Comparison of ENCODE assay signal across 7 mouse cellular contexts in genomic region chr2:75609150-75609946, GRCm38 (mm10). TPM values are rescaled to one million over a fixed set of nuclear protein-coding genes. Genes with fewer than 3 reads are reported as not detected.
DNase-seq lines count a peak whose midpoint lies in the region; ATAC-seq and TF ChIP-seq lines count a peak whose summit lies in the region.

No protein-coding gene starts in this region.

- peak; percentile 69 for DNase-seq in R1 (ENCODE audit: low read depth, low spot score)
- peak; percentile 39 for DNase-seq in forebrain, postnatal 0 days
- no peak for DNase-seq in intestine, embryonic 14.5 days (ENCODE audit: low spot score)
- DNase-seq in lung, postnatal 36 days: peak; percentile 76
- DNase-seq in yolk sac, embryonic 10.5 days (ENCODE audit: low spot score): no peak
- no peak for DNase-seq in ovary, postnatal 14 days (ENCODE audit: low spot score)

- peak overlapping the region; percentile 51 for H3K4me3 ChIP-seq in E14TG2a.4 (replicated peaks; ENCODE audit: low read length)
- H3K4me3 ChIP-seq in forebrain, postnatal 0 days (ENCODE audit: low read depth, low read length): peak overlapping the region; percentile 17
- peak overlapping the region; percentile 19 for H3K4me3 ChIP-seq in intestine, embryonic 14.5 days (ENCODE audit: low read depth, low read length)

- no peak for TF ChIP-seq CTCF in E14TG2a.4 (conservative IDR thresholded peaks at IDR 0.05; ENCODE audit: low read length)
- TF ChIP-seq CTCF in forebrain, postnatal 0 days (IDR thresholded peaks at IDR 0.05; ENCODE audit: low read depth): no peak

- H3K27ac ChIP-seq in forebrain, postnatal 0 days (ENCODE audit: low read depth, low read length): no peak overlapping the region
- no peak overlapping the region for H3K27ac ChIP-seq in intestine, embryonic 14.5 days (ENCODE audit: low read depth)

- no peak overlapping the region for H3K9ac ChIP-seq in forebrain, postnatal 0 days
- peak overlapping the region; percentile 22; the same call in 1 of the 2 replicates for H3K9ac ChIP-seq in intestine, embryonic 14.5 days (ENCODE audit: low read length)

- peaks cover 58% of the 10 kb centered on the region for H3K4me1 ChIP-seq in E14TG2a.4 (replicated peaks; ENCODE audit: low read depth, low read length)
- H3K4me1 ChIP-seq in forebrain, postnatal 0 days (ENCODE audit: insufficient read depth): no peaks in the 10 kb centered on the region
- peaks cover 25% of the 10 kb centered on the region for H3K4me1 ChIP-seq in intestine, embryonic 14.5 days (replicated peaks; ENCODE audit: control insufficient read depth, insufficient read depth, low read length)

- peak overlapping the region; percentile 41 for H3K4me2 ChIP-seq in forebrain, postnatal 0 days (ENCODE audit: low read depth)
- H3K4me2 ChIP-seq in intestine, embryonic 14.5 days (ENCODE audit: low read length): peak overlapping the region; percentile 47

- 10% methylated on average over 27 of the region's 27 CpGs for WGBS in forebrain, postnatal 0 days
- 25% methylated on average over 27 of the region's 27 CpGs for WGBS in intestine, embryonic 14.5 days

- peaks cover 40% of the 10 kb centered on the region for H3K27me3 ChIP-seq in E14TG2a.4 (ENCODE audit: insufficient read depth, low read length)
- peaks cover 12% of the 10 kb centered on the region for H3K27me3 ChIP-seq in forebrain, postnatal 0 days (ENCODE audit: insufficient read depth, low read length)
- H3K27me3 ChIP-seq in intestine, embryonic 14.5 days (replicated peaks; ENCODE audit: control insufficient read depth, insufficient read depth, low read length): peaks cover 4% of the 10 kb centered on the region

- peaks cover 3% of the 10 kb centered on the region; the same call in 1 of the 2 replicates for H3K36me3 ChIP-seq in E14TG2a.4 (ENCODE audit: insufficient read depth, low read length)
- no peaks in the 10 kb centered on the region for H3K36me3 ChIP-seq in forebrain, postnatal 0 days (ENCODE audit: insufficient read depth)
- H3K36me3 ChIP-seq in intestine, embryonic 14.5 days (ENCODE audit: control insufficient read depth, insufficient read depth, low read length): no peaks in the 10 kb centered on the region

- H3K9me3 ChIP-seq in E14TG2a.4 (ENCODE audit: low read length): no peaks in the 10 kb centered on the region
- no peaks in the 10 kb centered on the region for H3K9me3 ChIP-seq in forebrain, postnatal 0 days (ENCODE audit: low read length)
- no peaks in the 10 kb centered on the region for H3K9me3 ChIP-seq in intestine, embryonic 14.5 days (ENCODE audit: control insufficient read depth, low read length)

- ATAC-seq in forebrain, postnatal 0 days: peak; percentile 48
- ATAC-seq in intestine, embryonic 14.5 days (replicated peaks; ENCODE audit: low FRiP score, low TSS enrichment, low read depth): no peak

RNA-seq across cellular contexts. Expression of gene Hnrnpa3, which starts 49.7 kb away (rescaled TPM):
- total RNA-seq in forebrain, postnatal 0 days (2014; rRNA removed): 85.7 and 107 TPM in 2 replicates
- polyA plus RNA-seq in forebrain, postnatal 0 days (2015; fragmentation: Nextera tagmentation; extraction: Ambion mirVana): 101 and 132 TPM in 2 replicates
- polyA plus RNA-seq in intestine, embryonic 14.5 days (2014; fragmentation: Nextera tagmentation; extraction: Ambion mirVana): 230 TPM in 2 replicates

Comparison
In these comparisons a context has a peak if more than half of its experiments do, and no peak if none do; other contexts are left out.
1. DNase-seq: peak in R1 (single experiment), forebrain, postnatal 0 days (single experiment) and lung, postnatal 36 days (single experiment); none in intestine, embryonic 14.5 days (single experiment), yolk sac, embryonic 10.5 days (single experiment) and ovary, postnatal 14 days (single experiment).
2. Peak in every context shown above with its lines, with median percentiles within 50 percentile points of each other: H3K4me3 ChIP-seq.